Mouse (Mus musculus) kidney, embryonic 14.5 days (tissue): ENCODE measurements at regions not wholly inside any gene's neighbourhood (a gene's known extent, or its start where the extent isn't known, plus 50 kb on each side); places are given as distances from the start of the nearest gene placed in this dataset.

Source experiments
- ATAC-seq: fragments of 200-750 bp; cut with Nextera tagmentation; 2 replicates; pipeline ENCODE4 v1.8.0; 2017; ENCODE audit warnings: moderate number of reproducible peaks, mild to moderate bottlenecking, moderate TSS enrichment, moderate library complexity; ENCODE audit not compliant: low FRiP score, low TSS enrichment
- H3K27ac ChIP-seq: fragments of 300-500 bp; sonication (generic); 2 replicates; pipeline ENCODE4 v1.5.1; 2014; ENCODE audit warnings: low read depth, mild to moderate bottlenecking, low read length, moderate library complexity, mixed read lengths
- H3K27me3 ChIP-seq: fragments of 300-500 bp; sonication (generic); 2 replicates; pipeline ENCODE4 v1.6.1; 2014; ENCODE audit warnings: mild to moderate bottlenecking, low read length; ENCODE audit not compliant: control insufficient read depth, insufficient read depth
- H3K36me3 ChIP-seq: fragments of 300-500 bp; sonication (generic); 2 replicates; pipeline ENCODE4 v1.6.1; 2014; ENCODE audit warnings: low read length, mixed read lengths; ENCODE audit not compliant: control insufficient read depth, insufficient read depth
- H3K4me1 ChIP-seq: fragments of 300-500 bp; sonication (generic); 2 replicates; pipeline ENCODE4 v1.6.1; 2014; ENCODE audit warnings: low read length, mixed read lengths; ENCODE audit not compliant: control insufficient read depth, insufficient read depth
- H3K4me2 ChIP-seq: fragments of 300-500 bp; sonication (generic); replicated peaks from 2 replicates; pipeline ENCODE4 v1.6.1; 2014; ENCODE audit warnings: low read depth, mild to moderate bottlenecking, low read length
- H3K4me3 ChIP-seq: fragments of 300-500 bp; sonication (generic); 2 replicates; pipeline ENCODE4 v1.5.1; 2014; ENCODE audit warnings: mild to moderate bottlenecking, low read length
- H3K9ac ChIP-seq: fragments of 300-500 bp; sonication (generic); 2 replicates; pipeline ENCODE4 v1.6.1; 2014; ENCODE audit warnings: low read depth, mild to moderate bottlenecking, low read length, moderate library complexity
- H3K9me3 ChIP-seq: fragments of 300-500 bp; sonication (generic); 2 replicates; pipeline ENCODE4 v1.6.1; 2016; ENCODE audit warnings: low read length; ENCODE audit not compliant: control insufficient read depth
- WGBS: fragments of 180-500 bp; shearing (Covaris S2); extraction: QIAGEN DNeasy Blood & Tissue Kit; methylation state at CpG from one replicate; pipeline ENCODE4 v1.1.7; 2014; 5-methylcytosine and 5-hydroxymethylcytosine counted together

GRCm38 (mm10) chr10:51911066-51911691, 111.1 kb upstream of the Vgll2 start:
- H3K9ac ChIP-seq: no peak overlapping the region
- H3K9me3 ChIP-seq: no peaks in the 10 kb centered on the region
- no peaks in the 10 kb centered on the region for H3K27me3 ChIP-seq
- H3K27ac ChIP-seq: no peak overlapping the region
- no peak for ATAC-seq
- 53% methylated on average over 10 of the region's 10 CpGs for WGBS
- H3K36me3 ChIP-seq: no peaks in the 10 kb centered on the region
- H3K4me2 ChIP-seq: no peak overlapping the region
- H3K4me1 ChIP-seq: no peaks in the 10 kb centered on the region
- no peak overlapping the region for H3K4me3 ChIP-seq

DNA sequence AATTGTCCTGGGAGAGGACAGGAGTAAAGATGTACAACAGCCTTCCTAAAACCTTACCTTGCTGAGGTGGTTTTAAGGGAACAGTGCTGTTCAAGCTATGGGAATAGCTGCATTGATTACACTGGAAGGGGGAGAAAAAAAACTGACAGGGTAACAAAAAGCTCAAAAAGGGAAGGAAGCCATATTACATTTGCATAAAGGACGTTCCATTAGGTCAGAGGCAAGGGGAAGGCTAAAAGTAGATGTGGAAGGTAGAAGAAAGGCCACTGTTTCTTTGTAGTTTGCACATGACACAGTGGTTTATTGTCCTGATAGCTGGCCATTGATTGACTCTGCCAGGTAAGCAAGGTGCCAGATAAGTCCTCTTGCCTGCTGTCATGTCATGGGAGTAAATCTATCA, 110.2 kb upstream of the Vgll2 start:
- 52% methylated on average over 1 of the region's 1 CpGs for WGBS
- no peak overlapping the region for H3K4me2 ChIP-seq
- H3K9ac ChIP-seq: no peak overlapping the region
- H3K9me3 ChIP-seq: no peaks in the 10 kb centered on the region
- no peak overlapping the region for H3K27ac ChIP-seq
- no peaks in the 10 kb centered on the region for H3K4me1 ChIP-seq
- no peaks in the 10 kb centered on the region for H3K36me3 ChIP-seq
- H3K4me3 ChIP-seq: no peak overlapping the region
- no peak for ATAC-seq
- no peaks in the 10 kb centered on the region for H3K27me3 ChIP-seq

DNA sequence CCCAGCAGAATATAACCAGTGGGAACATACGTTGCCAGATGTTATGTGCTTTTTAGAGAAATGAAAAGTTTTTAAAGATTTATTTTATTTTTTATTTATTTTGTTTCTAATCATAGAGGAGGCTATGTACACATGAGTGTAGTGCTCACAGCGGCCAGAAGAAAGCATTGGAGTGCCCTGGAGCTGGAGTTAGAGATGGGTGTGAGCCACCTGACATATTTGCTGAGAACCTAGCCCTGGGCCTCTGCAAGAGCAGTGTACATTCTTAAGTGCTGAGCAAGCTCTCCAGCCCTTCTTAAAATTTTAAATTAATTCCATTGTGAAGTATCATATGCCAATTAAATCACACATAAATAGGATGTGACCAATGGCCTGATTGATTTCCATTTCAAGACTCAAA, 95.7 kb upstream of the Vgll2 start:
- WGBS: 91% methylated on average over 2 of the region's 2 CpGs

GRCm38 (mm10) chr10:51929341-51929740, 93.0 kb upstream of the Vgll2 start:
- H3K4me3 ChIP-seq: no peak overlapping the region
- no peaks in the 10 kb centered on the region for H3K4me1 ChIP-seq
- H3K27ac ChIP-seq: no peak overlapping the region
- H3K36me3 ChIP-seq: no peaks in the 10 kb centered on the region
- ATAC-seq: no peak
- H3K9ac ChIP-seq: no peak overlapping the region
- WGBS: 71% methylated on average over 6 of the region's 6 CpGs
- H3K4me2 ChIP-seq: no peak overlapping the region
- no peaks in the 10 kb centered on the region for H3K9me3 ChIP-seq
- no peaks in the 10 kb centered on the region for H3K27me3 ChIP-seq

More for the DNA sequence above, 95.7 kb upstream of the Vgll2 start:
- Histone ChIP-seq H3K27me3 (no peaks in the 10 kb centered on the region), H3K4me3 (no peak overlapping the region), H3K27ac (no peak overlapping the region), H3K9me3 (no peaks in the 10 kb centered on the region), H3K9ac (no peak overlapping the region), H3K4me1 (no peaks in the 10 kb centered on the region), H3K4me2 (no peak overlapping the region), H3K36me3 (no peaks in the 10 kb centered on the region)
- ATAC-seq: no peak

DNA sequence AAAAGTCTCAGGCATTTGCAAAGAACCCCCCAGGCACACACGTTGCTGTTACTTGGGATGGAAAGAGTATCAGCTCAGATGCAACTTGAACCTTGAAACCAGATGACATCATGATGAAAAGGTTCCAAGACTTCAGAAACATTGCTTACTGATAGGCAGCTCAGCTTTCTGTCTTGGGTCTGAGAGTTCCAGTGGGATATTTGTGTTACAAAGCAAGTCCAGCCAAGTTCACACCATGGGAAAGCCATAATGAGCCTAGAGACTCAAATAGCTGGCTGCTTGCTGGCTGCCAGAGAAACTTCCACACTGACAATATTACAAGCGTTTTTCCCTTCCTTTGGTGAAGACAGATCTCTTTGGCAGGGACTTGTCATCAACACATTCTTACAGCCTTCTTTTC, 92.0 kb upstream of the Vgll2 start:
- Histone ChIP-seq H3K4me2 (no peak overlapping the region), H3K36me3 (no peaks in the 10 kb centered on the region), H3K4me3 (no peak overlapping the region), H3K9me3 (no peaks in the 10 kb centered on the region), H3K27me3 (no peaks in the 10 kb centered on the region), H3K4me1 (no peaks in the 10 kb centered on the region), H3K9ac (no peak overlapping the region), H3K27ac (no peak overlapping the region)
- 33% methylated on average over 2 of the region's 2 CpGs for WGBS
- no peak for ATAC-seq

- Histone ChIP-seq H3K27me3 (no peaks in the 10 kb centered on the region), H3K9me3 (no peaks in the 10 kb centered on the region), H3K4me2 (no peak overlapping the region), H3K27ac (no peak overlapping the region), H3K4me3 (no peak overlapping the region), H3K36me3 (no peaks in the 10 kb centered on the region), H3K9ac (no peak overlapping the region), H3K4me1 (no peaks in the 10 kb centered on the region)
- WGBS: 97% methylated on average over 1 of the region's 1 CpGs
- no peak for ATAC-seq
Measured at GRCm38 (mm10) chr10:51930696-51931095, 91.6 kb upstream of the Vgll2 start.

DNA sequence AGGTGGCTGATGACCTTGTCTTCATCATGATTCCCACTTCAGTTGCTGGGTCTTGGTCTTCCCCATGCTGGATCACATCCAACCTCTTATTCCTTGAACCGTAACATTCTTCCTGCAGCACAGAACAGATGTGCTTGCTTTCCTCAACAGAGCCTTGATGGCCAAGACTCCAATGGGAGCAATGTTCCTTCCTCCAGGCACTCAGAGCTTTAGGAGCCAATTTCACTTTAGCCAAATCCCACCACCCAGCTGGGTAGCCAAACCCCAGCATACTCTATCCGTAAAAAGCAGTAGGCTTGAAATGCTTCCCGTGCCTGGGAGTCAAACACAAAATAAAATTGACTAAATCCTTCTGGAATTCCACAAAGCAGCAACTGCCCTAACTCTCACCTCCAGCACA, 86.8 kb upstream of the Vgll2 start:
- Histone ChIP-seq H3K36me3 (no peaks in the 10 kb centered on the region), H3K4me3 (no peak overlapping the region), H3K27me3 (no peaks in the 10 kb centered on the region), H3K9ac (no peak overlapping the region), H3K9me3 (no peaks in the 10 kb centered on the region), H3K4me2 (no peak overlapping the region), H3K4me1 (no peaks in the 10 kb centered on the region), H3K27ac (no peak overlapping the region)
- WGBS: 77% methylated on average over 3 of the region's 3 CpGs
- no peak for ATAC-seq

- H3K27me3 ChIP-seq: no peaks in the 10 kb centered on the region
- H3K9ac ChIP-seq: no peak overlapping the region
- H3K36me3 ChIP-seq: no peaks in the 10 kb centered on the region
- H3K27ac ChIP-seq: no peak overlapping the region
- no peaks in the 10 kb centered on the region for H3K4me1 ChIP-seq
- H3K4me2 ChIP-seq: no peak overlapping the region
- 55% methylated on average over 2 of the region's 2 CpGs for WGBS
- no peak for ATAC-seq
- H3K9me3 ChIP-seq: no peaks in the 10 kb centered on the region
- no peak overlapping the region for H3K4me3 ChIP-seq
Measured at GRCm38 (mm10) chr10:51941192-51941591, 81.1 kb upstream of the Vgll2 start.

DNA sequence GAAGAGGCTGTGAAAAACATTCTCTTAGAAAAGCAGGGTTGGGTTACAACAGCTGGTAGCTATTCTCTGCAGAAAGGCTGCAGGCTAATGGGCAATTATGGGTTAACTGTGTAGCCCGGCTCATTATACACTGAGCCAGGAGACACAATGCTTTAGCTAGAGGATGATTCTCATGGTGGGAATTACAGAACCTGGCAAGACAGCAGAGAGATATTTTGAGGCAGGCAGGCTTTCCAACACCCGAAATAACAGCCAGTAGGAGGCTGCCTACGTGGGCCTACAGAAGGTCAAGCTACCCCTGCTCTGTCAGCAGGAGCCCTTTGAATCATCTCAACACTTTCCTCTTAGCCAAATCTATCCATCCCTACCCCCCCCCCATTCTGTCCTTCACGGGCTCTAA, 76.6 kb upstream of the Vgll2 start:
- no peaks in the 10 kb centered on the region for H3K36me3 ChIP-seq
- H3K9ac ChIP-seq: no peak overlapping the region
- 44% methylated on average over 4 of the region's 4 CpGs for WGBS
- no peak overlapping the region for H3K4me2 ChIP-seq
- H3K9me3 ChIP-seq: no peaks in the 10 kb centered on the region
- no peak overlapping the region for H3K4me3 ChIP-seq
- 0 out of 2 replicates have a peak, but pooled peaks have one; percentile 60 for ATAC-seq
- H3K27me3 ChIP-seq: no peaks in the 10 kb centered on the region
- no peaks in the 10 kb centered on the region for H3K4me1 ChIP-seq
- H3K27ac ChIP-seq: no peak overlapping the region
